Mouse (Mus musculus): ENCODE data around the gene 9230102O04Rik.

GRCm38 (mm10) chr2:9890906-9891305, 1.6 kb upstream of the 9230102O04Rik start:
- TF ChIP-seq CTCF (IDR thresholded peaks at IDR 0.05; ENCODE audit: borderline replicate concordance, insufficient read depth, low read length) (no peak), POLR2A (IDR thresholded peaks at IDR 0.05; ENCODE audit: low read depth, low read length) (no peak)
